Mouse (Mus musculus) midbrain, embryonic 10.5 days (tissue): Measurements from ENCODE around the gene Gng4. TPM values are rescaled to one million over a fixed set of nuclear protein-coding genes. Genes with fewer than 3 reads are reported as not detected.

Experiments
- DNase-seq: peaks from one replicate; pipeline ENCODE4 v3.0.0-alpha.2; 2017; ENCODE audit warnings: low spot score
- H3K27ac ChIP-seq: fragments of 300-500 bp; sonication (generic); replicated peaks from 2 replicates; pipeline ENCODE4 v1.5.1; 2016; ENCODE audit warnings: mild to moderate bottlenecking
- H3K27me3 ChIP-seq: fragments of 300-500 bp; sonication (generic); 2 replicates; pipeline ENCODE4 v1.6.1; 2016; ENCODE audit warnings: low read depth, mild to moderate bottlenecking; ENCODE audit not compliant: poor library complexity, severe bottlenecking
- H3K36me3 ChIP-seq: fragments of 300-500 bp; sonication (generic); 2 replicates; pipeline ENCODE4 v1.6.1; 2016; ENCODE audit warnings: mild to moderate bottlenecking, moderate library complexity
- H3K4me1 ChIP-seq: fragments of 300-500 bp; sonication (generic); 2 replicates; pipeline ENCODE4 v1.6.1; 2016
- H3K4me3 ChIP-seq: fragments of 300-500 bp; sonication (generic); 2 replicates; pipeline ENCODE4 v1.5.1; 2016; ENCODE audit warnings: mild to moderate bottlenecking, moderate library complexity
- H3K9me3 ChIP-seq: fragments of 300-500 bp; sonication (generic); replicated peaks from 2 replicates; pipeline ENCODE4 v1.6.1; 2016; ENCODE audit warnings: mild to moderate bottlenecking
- WGBS: fragments of 180-500 bp; shearing (Covaris S2); methylation state at CpG from one replicate; pipeline ENCODE4 v1.1.7; 2016; 5-methylcytosine and 5-hydroxymethylcytosine counted together
- polyA plus RNA-seq: library from polyadenylated mRNA; unstranded; fragments of >200 nt; fragmentation: Nextera tagmentation; extraction: Ambion mirVana; gene quantifications from 2 replicates; pipeline ENCODE4 v1.2.1, GENCODE M21; 2016

Gng4 gene
- polyA plus RNA-seq, 1 experiment from 2014 or later: 0.53 TPM

DNA sequence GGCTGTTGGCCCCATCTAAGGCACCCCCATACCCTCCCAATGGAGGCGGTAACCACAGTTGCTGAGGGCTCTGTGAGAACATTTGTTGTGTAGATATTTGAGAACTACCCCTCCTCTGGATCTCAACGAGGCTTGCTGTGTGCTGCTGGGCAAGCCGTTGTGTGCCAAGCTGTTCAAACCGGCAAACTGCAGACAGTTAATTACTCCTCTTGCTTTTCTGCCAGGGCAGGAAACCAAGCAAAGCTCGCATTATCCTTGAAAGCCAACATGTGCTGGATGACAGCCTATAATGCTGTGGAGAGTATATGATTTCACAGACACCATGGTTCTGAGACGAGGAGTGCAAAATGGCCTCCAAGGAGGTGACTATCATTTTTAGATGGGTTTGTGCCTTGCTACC, 42.7 kb downstream of the Gng4 start:
- Histone ChIP-seq H3K27me3 (no peaks in the 10 kb centered on the region), H3K36me3 (no peaks in the 10 kb centered on the region), H3K4me3 (no peak overlapping the region), H3K27ac (no peak overlapping the region), H3K9me3 (no peaks in the 10 kb centered on the region), H3K4me1 (no peaks in the 10 kb centered on the region)
- no peak for DNase-seq
- WGBS: 89% methylated on average over 6 of the region's 6 CpGs

- WGBS: 66% methylated on average over 1 of the region's 1 CpGs
- H3K27me3 ChIP-seq: no peaks in the 10 kb centered on the region
- no peak for DNase-seq
These were observed 44.3 kb downstream of the Gng4 start for GRCm38 (mm10) chr13:13828125-13828524.

GRCm38 (mm10) chr13:13830469-13831074, 46.7 kb downstream of the Gng4 start:
- Histone ChIP-seq H3K36me3 (no peaks in the 10 kb centered on the region), H3K4me3 (no peak overlapping the region), H3K27me3 (no peaks in the 10 kb centered on the region), H3K4me1 (no peaks in the 10 kb centered on the region), H3K27ac (no peak overlapping the region), H3K9me3 (no peaks in the 10 kb centered on the region)
- 65% methylated on average over 4 of the region's 4 CpGs for WGBS
- DNase-seq: no peak

More at GRCm38 (mm10) chr13:13828125-13828524, 44.3 kb downstream of the Gng4 start:
- no peak overlapping the region for H3K4me3 ChIP-seq
- no peak overlapping the region for H3K27ac ChIP-seq
- no peaks in the 10 kb centered on the region for H3K9me3 ChIP-seq
- H3K4me1 ChIP-seq: no peaks in the 10 kb centered on the region
- H3K36me3 ChIP-seq: no peaks in the 10 kb centered on the region

DNA sequence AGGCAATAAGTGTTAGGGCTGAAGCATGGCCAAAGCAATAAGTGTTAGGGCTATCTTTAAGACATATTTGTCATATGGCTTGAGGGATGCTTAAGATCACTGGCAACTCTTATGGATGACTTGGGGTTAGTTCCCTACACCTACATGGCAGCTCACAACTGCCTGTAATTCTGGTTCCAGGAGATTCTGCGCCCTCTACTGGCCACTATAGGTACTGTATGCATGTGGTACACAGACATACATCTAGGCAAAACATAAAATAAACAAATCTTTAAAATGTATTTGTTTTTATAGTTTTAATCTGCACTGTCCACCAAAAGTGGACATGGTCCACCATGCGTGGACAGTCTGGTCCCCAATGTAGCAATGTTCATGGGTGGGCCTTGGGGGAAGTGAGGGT, 51.3 kb downstream of the Gng4 start:
- DNase-seq: peak; percentile 18
- Histone ChIP-seq H3K4me1 (no peaks in the 10 kb centered on the region), H3K4me3 (no peak overlapping the region), H3K27ac (no peak overlapping the region), H3K36me3 (no peaks in the 10 kb centered on the region), H3K27me3 (no peaks in the 10 kb centered on the region), H3K9me3 (peaks cover 18% of the 10 kb centered on the region)
- WGBS: 66% methylated on average over 2 of the region's 2 CpGs

- Histone ChIP-seq H3K9me3 (no peaks in the 10 kb centered on the region), H3K27me3 (no peaks in the 10 kb centered on the region), H3K4me1 (no peaks in the 10 kb centered on the region), H3K4me3 (no peak overlapping the region), H3K36me3 (no peaks in the 10 kb centered on the region), H3K27ac (no peak overlapping the region)
- DNase-seq: no peak
- 59% methylated on average over 4 of the region's 4 CpGs for whole genome bisulfite sequencing
These were observed 61.2 kb downstream of the Gng4 start for GRCm38 (mm10) chr13:13845021-13845420.

- Histone ChIP-seq H3K4me3 (no peak overlapping the region), H3K36me3 (no peaks in the 10 kb centered on the region), H3K27me3 (no peaks in the 10 kb centered on the region), H3K9me3 (no peaks in the 10 kb centered on the region), H3K27ac (no peak overlapping the region), H3K4me1 (peaks cover 3% of the 10 kb centered on the region; the same call in 1 of the 2 replicates)
- WGBS: 81% methylated on average over 3 of the region's 3 CpGs
- no peak for DNase-seq
These were observed 63.3 kb downstream of the Gng4 start for GRCm38 (mm10) chr13:13847075-13847599.

- Histone ChIP-seq H3K36me3 (no peaks in the 10 kb centered on the region), H3K27ac (no peak overlapping the region), H3K27me3 (no peaks in the 10 kb centered on the region), H3K9me3 (0 out of 2 replicates have a peak, but pooled peaks cover 3% of the 10 kb centered on the region), H3K4me3 (no peak overlapping the region), H3K4me1 (peaks cover 1% of the 10 kb centered on the region; the same call in 1 of the 2 replicates)
- no peak for DNase-seq
- WGBS: 72% methylated on average over 4 of the region's 4 CpGs
These were observed 73.3 kb downstream of the Gng4 start for GRCm38 (mm10) chr13:13857190-13857589.

DNA sequence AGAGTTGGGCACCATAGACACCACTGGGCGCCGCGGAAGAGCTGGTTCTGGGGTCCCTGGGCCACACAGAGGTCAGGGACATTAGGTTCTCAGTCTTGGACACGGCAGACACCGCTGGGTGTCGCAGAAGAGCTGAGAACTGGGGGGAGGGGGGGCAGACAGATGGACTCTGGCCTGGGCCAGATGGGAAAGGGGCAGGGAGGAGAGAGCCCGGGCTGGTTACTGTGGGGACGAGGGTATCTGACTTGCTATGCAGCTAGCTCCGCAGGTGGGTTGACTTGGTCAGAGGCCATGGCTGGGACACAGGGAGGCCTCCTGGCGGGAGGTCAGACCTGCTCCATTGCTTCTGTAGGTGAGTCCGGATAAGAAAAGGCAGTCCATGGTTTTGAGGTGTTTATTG, 78.5 kb downstream of the Gng4 start:
- H3K36me3 ChIP-seq: no peaks in the 10 kb centered on the region
- H3K27me3 ChIP-seq: no peaks in the 10 kb centered on the region
- 59% methylated on average over 11 of the region's 11 CpGs for WGBS
- no peak for DNase-seq
- no peak overlapping the region for H3K4me3 ChIP-seq
- no peak overlapping the region for H3K27ac ChIP-seq
- H3K4me1 ChIP-seq: peaks cover 4% of the 10 kb centered on the region; the same call in 1 of the 2 replicates
- H3K9me3 ChIP-seq: 0 out of 2 replicates have a peak, but pooled peaks cover 3% of the 10 kb centered on the region

- no peak for DNase-seq
- Histone ChIP-seq H3K9me3 (0 out of 2 replicates have a peak, but pooled peaks cover 3% of the 10 kb centered on the region), H3K36me3 (no peaks in the 10 kb centered on the region), H3K27me3 (no peaks in the 10 kb centered on the region), H3K4me3 (no peak overlapping the region), H3K4me1 (peaks cover 4% of the 10 kb centered on the region; the same call in 1 of the 2 replicates), H3K27ac (no peak overlapping the region)
- WGBS: 50% methylated on average over 6 of the region's 6 CpGs
These were observed 79.1 kb downstream of the Gng4 start for GRCm38 (mm10) chr13:13862941-13863340.

DNA sequence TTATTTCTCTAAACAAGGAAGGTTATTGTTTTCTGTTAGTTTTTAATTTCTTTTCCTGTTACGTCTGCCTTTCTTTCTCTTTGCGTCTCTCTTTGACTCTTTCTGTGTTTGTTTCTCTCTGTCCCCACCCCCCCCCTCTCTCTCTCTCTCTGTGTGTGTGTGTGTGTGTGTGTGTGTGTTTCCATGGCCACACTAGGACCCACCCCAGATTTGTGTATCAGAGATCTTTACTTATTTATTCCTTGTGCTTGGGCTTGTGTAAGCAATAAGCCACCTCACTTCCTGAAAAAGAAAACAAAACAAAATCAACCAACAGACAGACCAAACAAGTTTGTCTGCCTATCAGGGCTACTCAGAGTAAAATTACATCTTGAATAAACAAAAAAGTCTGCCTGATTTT, 82.5 kb downstream of the Gng4 start:
- no peak overlapping the region for H3K27ac ChIP-seq
- no peaks in the 10 kb centered on the region for H3K36me3 ChIP-seq
- no peaks in the 10 kb centered on the region for H3K9me3 ChIP-seq
- no peak for DNase-seq
- H3K4me1 ChIP-seq: peaks cover 4% of the 10 kb centered on the region; the same call in 1 of the 2 replicates
- WGBS: 73% methylated on average over 2 of the region's 2 CpGs
- H3K4me3 ChIP-seq: no peak overlapping the region
- H3K27me3 ChIP-seq: no peaks in the 10 kb centered on the region

GRCm38 (mm10) chr13:13867078-13867759, 83.4 kb downstream of the Gng4 start:
- H3K36me3 ChIP-seq: no peaks in the 10 kb centered on the region
- peaks cover 3% of the 10 kb centered on the region; the same call in 1 of the 2 replicates for H3K4me1 ChIP-seq
- H3K9me3 ChIP-seq: no peaks in the 10 kb centered on the region
- H3K27ac ChIP-seq: no peak overlapping the region
- 79% methylated on average over 2 of the region's 2 CpGs for WGBS
- H3K27me3 ChIP-seq: no peaks in the 10 kb centered on the region
- H3K4me3 ChIP-seq: no peak overlapping the region
- DNase-seq: no peak

GRCm38 (mm10) chr13:13867922-13868321, 84.1 kb downstream of the Gng4 start:
- H3K4me1 ChIP-seq: no peaks in the 10 kb centered on the region
- peak; percentile 25 for DNase-seq
- no peaks in the 10 kb centered on the region for H3K27me3 ChIP-seq
- H3K27ac ChIP-seq: no peak overlapping the region
- no peak overlapping the region for H3K4me3 ChIP-seq
- no peaks in the 10 kb centered on the region for H3K36me3 ChIP-seq
- no peaks in the 10 kb centered on the region for H3K9me3 ChIP-seq
- WGBS: 36% methylated on average over 3 of the region's 3 CpGs
